Mouse (Mus musculus) liver, embryonic 12.5 days (tissue): Measurements from ENCODE around the gene Gm1604a. TPM values are rescaled to one million over a fixed set of nuclear protein-coding genes. Genes with fewer than 3 reads are reported as not detected.
"Not testable (repeated sequence)": the region's sequence is repeated elsewhere in the genome, so short reads cannot be mapped to it uniquely, and the experiment has no call there.

Source experiments
- ATAC-seq: fragments of 200-750 bp; cut with Nextera tagmentation; 2 replicates; pipeline ENCODE4 v1.8.0; 2017; ENCODE audit warnings: moderate number of reproducible peaks, mild to moderate bottlenecking, moderate library complexity
- H3K27ac ChIP-seq: fragments of 300-500 bp; sonication (generic); 2 replicates; pipeline ENCODE4 v1.5.1; 2016; ENCODE audit warnings: mild to moderate bottlenecking
- H3K27me3 ChIP-seq: fragments of 300-500 bp; sonication (generic); replicated peaks from 2 replicates; pipeline ENCODE4 v1.6.1; 2016; ENCODE audit warnings: mild to moderate bottlenecking, moderate library complexity
- H3K36me3 ChIP-seq: fragments of 300-500 bp; sonication (generic); 2 replicates; pipeline ENCODE4 v1.6.1; 2016; ENCODE audit warnings: mild to moderate bottlenecking, moderate library complexity
- H3K4me1 ChIP-seq: fragments of 300-500 bp; sonication (generic); 2 replicates; pipeline ENCODE4 v1.6.1; 2016
- H3K4me2 ChIP-seq: fragments of 300-500 bp; sonication (generic); 2 replicates; pipeline ENCODE4 v1.6.1; 2016; ENCODE audit warnings: mild to moderate bottlenecking, moderate library complexity
- H3K4me3 ChIP-seq: fragments of 300-500 bp; sonication (generic); 2 replicates; pipeline ENCODE4 v1.5.1; 2016; ENCODE audit warnings: mild to moderate bottlenecking, moderate library complexity
- H3K9ac ChIP-seq: fragments of 300-500 bp; sonication (generic); 2 replicates; pipeline ENCODE4 v1.6.1; 2016; ENCODE audit warnings: mild to moderate bottlenecking, moderate library complexity
- H3K9me3 ChIP-seq: fragments of 300-500 bp; sonication (generic); replicated peaks from 2 replicates; pipeline ENCODE4 v1.6.1; 2016; ENCODE audit warnings: mild to moderate bottlenecking, moderate library complexity
- WGBS: fragments of 180-500 bp; shearing (Covaris S2); methylation state at CpG from one replicate; pipeline ENCODE4 v1.1.7; 2016; ENCODE audit not compliant: insufficient replicate concordance; 5-methylcytosine and 5-hydroxymethylcytosine counted together
- polyA plus RNA-seq: library from polyadenylated mRNA; unstranded; fragments of >200 nt; fragmentation: Nextera tagmentation; extraction: Ambion mirVana; gene quantifications from 2 replicates; pipeline ENCODE4 v1.2.1, GENCODE M21; 2016

The Gm1604a gene
- polyA plus RNA-seq, 1 experiment from 2014 or later, result not detected

GRCm38 (mm10) chr17:7084523-7084922 lies 59.2 kb downstream of the Gm1604a start:
- H3K9me3 ChIP-seq, H3K36me3 ChIP-seq, H3K4me2 ChIP-seq, ATAC-seq, H3K4me3 ChIP-seq, H3K9ac ChIP-seq, H3K27me3 ChIP-seq, H3K4me1 ChIP-seq, H3K27ac ChIP-seq: not testable (repeated sequence)
- WGBS, result 67% methylated on average over 1 of the region's 5 CpGs

GRCm38 (mm10) chr17:7085469-7086168 lies 60.3 kb downstream of the Gm1604a start:
- not testable (repeated sequence) for H3K4me1 ChIP-seq, ATAC-seq, H3K4me2 ChIP-seq, H3K36me3 ChIP-seq, H3K27ac ChIP-seq, H3K9me3 ChIP-seq, H3K9ac ChIP-seq, H3K4me3 ChIP-seq, H3K27me3 ChIP-seq
- WGBS, result no CpG with 5 or more reads among the region's 12 CpGs

DNA sequence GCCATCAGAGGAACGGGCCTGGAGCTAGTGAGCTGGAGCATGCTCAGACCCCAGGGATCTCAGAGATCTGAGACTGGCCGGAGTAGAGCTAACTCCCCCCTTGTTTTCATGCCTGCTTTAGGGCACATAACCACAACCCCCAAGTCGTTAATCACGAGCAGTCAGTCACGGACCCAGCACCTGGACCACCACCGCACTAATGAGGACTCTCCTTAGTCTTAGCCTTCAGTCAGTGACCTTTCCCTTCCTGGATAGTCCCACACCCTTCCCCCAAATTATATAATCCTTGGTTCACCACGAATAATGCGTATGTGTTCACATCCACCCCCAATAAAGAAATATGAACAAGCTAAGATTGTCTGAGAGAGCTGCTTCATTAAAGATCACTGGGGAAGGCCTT lies 61.5 kb downstream of the Gm1604a start:
- not testable (repeated sequence) for H3K36me3 ChIP-seq, H3K9ac ChIP-seq, H3K27ac ChIP-seq, ATAC-seq, H3K4me1 ChIP-seq, H3K27me3 ChIP-seq, H3K9me3 ChIP-seq, H3K4me3 ChIP-seq, H3K4me2 ChIP-seq
- WGBS, result 54% methylated on average over 6 of the region's 8 CpGs

- WGBS, result no CpG with 5 or more reads among the region's 12 CpGs
- not testable (repeated sequence) for H3K9ac ChIP-seq, H3K27ac ChIP-seq, H3K9me3 ChIP-seq, ATAC-seq, H3K36me3 ChIP-seq, H3K4me3 ChIP-seq, H3K4me1 ChIP-seq, H3K4me2 ChIP-seq, H3K27me3 ChIP-seq
Measured at GRCm38 (mm10) chr17:7097835-7098519, 72.6 kb downstream of the Gm1604a start.

GRCm38 (mm10) chr17:7099096-7099495 lies 73.7 kb downstream of the Gm1604a start:
- not testable (repeated sequence) for H3K4me1 ChIP-seq, H3K36me3 ChIP-seq, H3K9me3 ChIP-seq, ATAC-seq, H3K4me3 ChIP-seq, H3K9ac ChIP-seq, H3K27me3 ChIP-seq, H3K27ac ChIP-seq, H3K4me2 ChIP-seq
- WGBS, result 65% methylated on average over 7 of the region's 10 CpGs

DNA sequence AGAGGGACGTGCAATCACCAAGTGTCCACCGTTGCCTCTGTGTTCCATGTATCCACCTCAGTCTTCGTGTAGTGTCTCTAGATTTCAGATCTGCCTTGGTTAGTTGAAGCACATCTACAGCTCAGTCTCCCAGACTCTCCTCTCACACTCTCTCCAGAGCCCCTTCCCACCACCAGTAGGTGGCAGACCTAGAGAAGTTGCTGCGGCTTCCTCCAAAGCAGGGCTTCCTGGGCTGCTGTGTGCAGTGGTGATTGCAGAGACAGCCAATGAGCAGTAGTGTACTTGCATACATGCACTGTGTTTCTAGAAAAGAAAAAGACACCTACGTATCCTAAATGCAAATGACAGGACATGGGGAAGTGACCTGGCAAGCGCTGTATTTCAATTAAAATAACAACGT lies 77.6 kb downstream of the Gm1604a start:
- not testable (repeated sequence) for H3K27me3 ChIP-seq, H3K9ac ChIP-seq, ATAC-seq, H3K4me1 ChIP-seq, H3K4me2 ChIP-seq, H3K9me3 ChIP-seq, H3K4me3 ChIP-seq, H3K36me3 ChIP-seq, H3K27ac ChIP-seq
- no CpG with 5 or more reads among the region's 7 CpGs for WGBS

GRCm38 (mm10) chr17:7111658-7112057 lies 86.3 kb downstream of the Gm1604a start:
- not testable (repeated sequence) for ATAC-seq, H3K9me3 ChIP-seq, H3K27ac ChIP-seq, H3K4me3 ChIP-seq, H3K4me1 ChIP-seq, H3K9ac ChIP-seq, H3K36me3 ChIP-seq, H3K27me3 ChIP-seq, H3K4me2 ChIP-seq
- WGBS, result 40% methylated on average over 4 of the region's 4 CpGs

DNA sequence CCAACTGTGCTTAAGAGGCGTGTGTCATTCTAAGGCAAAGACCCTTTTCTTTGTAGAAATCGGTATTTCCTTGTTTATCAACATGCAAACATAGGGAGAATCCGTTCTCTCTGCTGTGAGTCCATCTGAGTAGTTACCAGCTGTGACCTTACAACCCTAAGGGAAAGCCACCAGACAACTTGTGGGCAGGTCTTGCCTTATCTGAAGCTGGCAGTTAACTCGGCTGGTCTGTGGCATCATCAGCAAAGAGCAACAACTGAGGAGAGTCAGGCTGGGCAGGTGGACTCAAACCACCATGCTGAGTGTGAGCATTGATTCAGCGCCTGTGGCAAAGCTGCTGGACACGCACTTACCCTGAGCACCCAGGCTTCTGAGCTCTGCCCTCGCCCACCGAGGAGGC lies 90.9 kb downstream of the Gm1604a start:
- not testable (repeated sequence) for H3K4me2 ChIP-seq, H3K9ac ChIP-seq
- WGBS, result 37% methylated on average over 7 of the region's 8 CpGs

DNA sequence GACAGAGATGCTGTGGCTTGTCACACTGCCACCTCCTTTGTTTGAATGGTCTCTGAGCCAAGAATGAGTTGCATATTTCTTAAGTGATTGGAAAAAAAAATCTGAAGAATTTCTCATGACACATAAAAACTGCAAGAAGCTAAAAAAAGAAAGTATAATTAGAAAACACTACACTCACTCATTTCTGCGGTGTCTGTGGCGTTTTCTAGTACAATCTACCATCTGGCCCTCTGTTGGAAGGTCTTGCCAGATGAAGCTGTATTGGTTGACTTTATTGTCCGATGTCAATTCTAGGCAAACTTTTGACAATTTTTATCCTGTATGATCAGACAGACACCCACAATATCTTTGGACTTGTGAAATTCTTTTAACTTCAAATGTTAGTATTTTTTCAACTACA lies 95.5 kb downstream of the Gm1604a start:
- not testable (repeated sequence) for H3K27ac ChIP-seq, H3K4me1 ChIP-seq, H3K9ac ChIP-seq, H3K27me3 ChIP-seq, H3K4me2 ChIP-seq, H3K9me3 ChIP-seq, H3K36me3 ChIP-seq, ATAC-seq, H3K4me3 ChIP-seq
- WGBS, result 78% methylated on average over 3 of the region's 3 CpGs

More for the DNA sequence above, 90.9 kb downstream of the Gm1604a start:
- H3K4me3 ChIP-seq, H3K27ac ChIP-seq, H3K4me1 ChIP-seq, ATAC-seq, H3K9me3 ChIP-seq, H3K36me3 ChIP-seq, H3K27me3 ChIP-seq: not testable (repeated sequence)

- not testable (repeated sequence) for H3K4me2 ChIP-seq, ATAC-seq, H3K27ac ChIP-seq, H3K9me3 ChIP-seq, H3K36me3 ChIP-seq, H3K4me3 ChIP-seq, H3K9ac ChIP-seq, H3K27me3 ChIP-seq, H3K4me1 ChIP-seq
- 74% methylated on average over 11 of the region's 11 CpGs for whole genome bisulfite sequencing
Measured at GRCm38 (mm10) chr17:7122554-7122953, 97.2 kb downstream of the Gm1604a start.

DNA sequence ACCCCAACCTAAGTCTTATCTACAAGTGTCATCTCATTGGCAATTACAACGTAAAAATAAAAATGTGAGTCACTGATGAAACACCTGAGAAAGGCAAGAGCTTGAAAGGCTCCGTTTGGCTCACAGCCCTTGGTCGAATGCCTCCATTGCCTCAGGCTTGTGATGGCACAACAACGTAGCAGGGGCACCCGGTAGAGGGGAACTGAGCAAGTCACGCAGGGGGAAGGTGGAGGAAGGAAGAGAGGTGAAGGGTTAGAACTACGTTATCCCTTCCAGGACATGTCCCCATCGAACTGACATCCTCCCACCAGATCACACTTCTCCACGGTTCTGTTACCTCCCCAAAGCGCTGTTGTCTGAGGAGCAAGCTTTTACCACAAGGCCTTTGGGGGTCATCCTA lies 101.1 kb downstream of the Gm1604a start:
- not testable (repeated sequence) for ATAC-seq, H3K27me3 ChIP-seq, H3K9me3 ChIP-seq, H3K4me3 ChIP-seq, H3K9ac ChIP-seq, H3K27ac ChIP-seq, H3K4me2 ChIP-seq, H3K36me3 ChIP-seq, H3K4me1 ChIP-seq
- 57% methylated on average over 10 of the region's 10 CpGs for WGBS

DNA sequence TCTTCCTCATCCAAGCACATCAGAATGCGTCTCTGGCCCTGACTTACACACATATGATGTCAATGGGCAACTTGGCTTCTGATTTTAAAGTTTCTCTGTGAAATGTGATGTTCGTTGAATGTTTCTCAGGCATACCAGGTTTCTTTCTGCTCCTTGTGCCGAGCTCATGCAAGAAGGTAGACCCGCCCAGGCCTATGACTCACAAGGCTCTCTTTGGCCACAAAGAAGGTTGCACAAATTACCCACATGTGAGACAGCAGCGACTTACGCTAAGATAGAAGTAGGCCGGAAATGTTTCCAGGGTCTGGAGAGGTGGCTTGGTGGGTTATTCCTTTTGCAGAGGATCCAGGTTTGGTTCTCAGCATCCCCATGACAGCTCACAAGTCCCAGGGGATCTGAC lies 108.6 kb downstream of the Gm1604a start:
- not testable (repeated sequence) for H3K4me3 ChIP-seq, H3K36me3 ChIP-seq, H3K4me1 ChIP-seq, H3K27me3 ChIP-seq, H3K4me2 ChIP-seq, ATAC-seq, H3K27ac ChIP-seq, H3K9ac ChIP-seq, H3K9me3 ChIP-seq
- WGBS, result no CpG with 5 or more reads among the region's 7 CpGs

- H3K27ac ChIP-seq, H3K36me3 ChIP-seq, H3K9ac ChIP-seq, H3K4me3 ChIP-seq, H3K4me2 ChIP-seq, H3K4me1 ChIP-seq, H3K27me3 ChIP-seq, H3K9me3 ChIP-seq, ATAC-seq: not testable (repeated sequence)
- WGBS, result 72% methylated on average over 7 of the region's 8 CpGs
Measured at GRCm38 (mm10) chr17:7135277-7135676, 109.9 kb downstream of the Gm1604a start.
